ENCODE assay signal across 33 mouse cellular contexts in the genomic region with DNA sequence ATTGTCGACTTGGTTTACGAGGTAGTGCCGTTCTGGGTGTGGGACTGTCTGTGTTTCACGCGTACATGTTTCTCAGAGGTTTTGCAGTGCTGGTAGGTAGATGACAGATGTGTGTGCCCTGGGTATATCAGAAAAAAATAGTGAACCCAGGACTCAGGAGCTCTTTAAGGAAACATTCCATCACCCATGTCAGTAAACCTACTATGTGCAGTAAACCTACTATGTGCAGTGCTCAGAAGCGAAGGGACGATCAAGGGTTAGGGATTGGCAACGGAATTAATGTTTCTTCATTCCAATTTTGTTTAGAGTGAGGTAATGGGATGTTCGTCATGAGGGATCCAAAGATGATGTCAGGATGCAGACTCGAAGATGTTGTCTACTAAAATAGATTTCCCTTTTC.
"Had no signal": no experiment of that assay in that cellular context is flagged by ENCODE, and none has a peak within 500 bp of the region (broad histone marks: within the 10 kb centered on the region; RNA-seq: fewer than 3 reads in every experiment).

No protein-coding gene starts in this region.

- H3K27ac ChIP-seq: heart, embryonic 13.5 days; heart, embryonic 15.5 days; hindbrain, embryonic 10.5 days; hindbrain, embryonic 12.5 days; hindbrain, embryonic 13.5 days; hindbrain, embryonic 14.5 days; hindbrain, embryonic 15.5 days; hindbrain, postnatal 0 days; intestine, embryonic 15.5 days; kidney, embryonic 15.5 days; kidney, postnatal 0 days; layer of hippocampus, adult 2 months; left cerebral cortex, adult 2 months had no signal

- H3K27me3 ChIP-seq: heart, embryonic 12.5 days; heart, embryonic 13.5 days; heart, embryonic 15.5 days; hindbrain, embryonic 12.5 days; hindbrain, embryonic 13.5 days; hindbrain, embryonic 15.5 days; intestine, embryonic 15.5 days; kidney, embryonic 15.5 days had no signal

- H3K9me3 ChIP-seq: heart, embryonic 12.5 days; heart, embryonic 13.5 days; heart, embryonic 15.5 days; hindbrain, embryonic 10.5 days; hindbrain, embryonic 12.5 days; hindbrain, embryonic 13.5 days; hindbrain, embryonic 15.5 days; intestine, embryonic 15.5 days; kidney, embryonic 15.5 days had no signal

- ATAC-seq: hindbrain, postnatal 0 days; inflammation-experienced regulatory T-cells, adult 6 months; intestine, embryonic 15.5 days; intestine, embryonic 16.5 days; intestine, postnatal 0 days had no signal

- H3K9ac ChIP-seq: heart, embryonic 12.5 days; heart, embryonic 13.5 days; heart, embryonic 15.5 days; hindbrain, embryonic 12.5 days; hindbrain, embryonic 13.5 days; hindbrain, embryonic 14.5 days; hindbrain, embryonic 15.5 days; intestine, embryonic 15.5 days; kidney, embryonic 15.5 days had no signal

- H3K36me3 ChIP-seq: heart, embryonic 12.5 days; heart, embryonic 13.5 days; heart, embryonic 15.5 days; hindbrain, embryonic 15.5 days; intestine, embryonic 15.5 days had no signal

- H3K4me3 ChIP-seq: heart, embryonic 12.5 days; heart, embryonic 13.5 days; heart, embryonic 15.5 days; hindbrain, embryonic 10.5 days; hindbrain, embryonic 12.5 days; hindbrain, embryonic 13.5 days; hindbrain, embryonic 15.5 days; intestine, embryonic 15.5 days; kidney, embryonic 15.5 days; layer of hippocampus, adult 2 months; left cerebral cortex, adult 2 months had no signal

- H3K4me1 ChIP-seq: hindbrain, embryonic 10.5 days; hindbrain, embryonic 12.5 days; hindbrain, embryonic 13.5 days; hindbrain, embryonic 15.5 days; intestine, embryonic 15.5 days had no signal

- H3K4me2 ChIP-seq: heart, embryonic 12.5 days; heart, embryonic 13.5 days; heart, embryonic 15.5 days; hindbrain, embryonic 12.5 days; hindbrain, embryonic 13.5 days; hindbrain, embryonic 14.5 days; hindbrain, embryonic 15.5 days; intestine, embryonic 15.5 days; kidney, embryonic 15.5 days had no signal

- DNase-seq: heart, postnatal 10 days; heart, postnatal 14 days; heart, postnatal 36 days; heart, postnatal 4 days; kidney, adult 11 months; kidney, adult 18-20 months; kidney, adult 2 months; kidney, adult 8-10 months; kidney, adult 9 months; kidney, postnatal 10 days; kidney, postnatal 14 days; kidney, postnatal 25 days; kidney, postnatal 36 days; kidney, postnatal 4 days; layer of hippocampus, adult 9-11 months; layer of hippocampus, postnatal 36 days had no signal
